Comparison of ENCODE assay signal across 7 mouse cellular contexts in genomic region chr16:77028687-77029417, GRCm38 (mm10). TPM values are rescaled to one million over a fixed set of nuclear protein-coding genes. Genes with fewer than 3 reads are reported as not detected.
DNase-seq lines count a peak whose midpoint lies in the region; ATAC-seq and TF ChIP-seq lines count a peak whose summit lies in the region.

No protein-coding gene starts in this region.

- peak overlapping the region; percentile 45 for H3K4me3 ChIP-seq in E14TG2a.4 (replicated peaks; ENCODE audit: low read length)
- H3K4me3 ChIP-seq in heart, embryonic 14.5 days (ENCODE audit: control insufficient read depth in 1 of 2, insufficient read depth in 1 of 2, low read depth in 1 of 2, low read length in 2 of 2), result peak overlapping the region in 1 of 2 experiments; percentile 13; a peak in 1 of 4 replicates

- no peak for TF ChIP-seq CTCF in E14TG2a.4 (conservative IDR thresholded peaks at IDR 0.05; ENCODE audit: low read length)

- peak; percentile 79 for DNase-seq in 416B (ENCODE audit: low read depth)
- DNase-seq in cerebellum, postnatal 25 days, result peak; percentile 71 to 77
- DNase-seq in kidney, postnatal 4 days, result peak; percentile 53 to 65
- peak; percentile 72 for DNase-seq in lung, postnatal 14 days
- DNase-seq in embryo, embryonic 11 days, result no peak

- H3K36me3 ChIP-seq in E14TG2a.4 (ENCODE audit: insufficient read depth, low read length), result no peaks in the 10 kb centered on the region
- H3K36me3 ChIP-seq in heart, embryonic 14.5 days (ENCODE audit: control insufficient read depth, insufficient read depth, low read length), result peaks cover 9% of the 10 kb centered on the region

- ATAC-seq in heart, embryonic 14.5 days (ENCODE audit: insufficient number of reproducible peaks, insufficient read depth, low FRiP score, low read depth), result peak; percentile 57; the same call in 1 of the 2 replicates

- peaks cover 20% of the 10 kb centered on the region for H3K4me1 ChIP-seq in E14TG2a.4 (replicated peaks; ENCODE audit: low read depth, low read length)
- H3K4me1 ChIP-seq in heart, embryonic 14.5 days (ENCODE audit: control insufficient read depth in 2 of 2, insufficient read depth in 2 of 2, low read length in 2 of 2), result peaks cover 17 to 44% of the 10 kb centered on the region in 2 experiments

- peak overlapping the region; percentile 59 for H3K4me2 ChIP-seq in heart, embryonic 14.5 days (ENCODE audit: low read length)

- WGBS in heart, embryonic 14.5 days, result 26% methylated on average over 10 of the region's 10 CpGs

- no peaks in the 10 kb centered on the region for H3K27me3 ChIP-seq in E14TG2a.4 (ENCODE audit: insufficient read depth, low read length)
- H3K27me3 ChIP-seq in heart, embryonic 14.5 days (ENCODE audit: control insufficient read depth, insufficient read depth, low read length), result no peaks in the 10 kb centered on the region

- peak overlapping the region; percentile 1; the same call in 1 of the 2 replicates for H3K9ac ChIP-seq in heart, embryonic 14.5 days (ENCODE audit: low read length)

- H3K27ac ChIP-seq in heart, embryonic 14.5 days (replicated peaks in 1 of 2; ENCODE audit: control insufficient read depth in 1 of 2, insufficient read depth in 1 of 2, low read depth in 2 of 2, low read length in 2 of 2), result peak overlapping the region; percentile 26 to 57

- H3K9me3 ChIP-seq in E14TG2a.4 (ENCODE audit: low read length), result no peaks in the 10 kb centered on the region
- H3K9me3 ChIP-seq in heart, embryonic 14.5 days (ENCODE audit: control insufficient read depth, low read length), result peaks cover 4% of the 10 kb centered on the region; the same call in 1 of the 2 replicates

RNA-seq across cellular contexts. Expression of gene Usp25, which starts 15.3 kb away (rescaled TPM):
- 32.5 and 33.2 TPM in 2 replicates for polyA plus RNA-seq in heart, embryonic 14.5 days (2014; fragmentation: Nextera tagmentation; extraction: Ambion mirVana)
